Mouse (Mus musculus) mature B cell (primary cell): ENCODE data around the gene Selenon.
"Not testable (repeated sequence)": the region's sequence is repeated elsewhere in the genome, so short reads cannot be mapped to it uniquely, and the experiment has no call there.

Experiments used
- in situ Hi-C: fragments of 300-500 bp; cut with MboI; formaldehyde crosslinking; loops from 2 replicates; pipeline ENCODE4 v1.14.3; 2019

Gene Selenon

GRCm38 (mm10) chr4:134510396-134510795 is 41.6 kb downstream of the Selenon start:
- in situ Hi-C loops = no loop called here

- in situ Hi-C loops = no loop called here
Measured at GRCm38 (mm10) chr4:134506713-134507112, 45.3 kb downstream of the Selenon start.

GRCm38 (mm10) chr4:134505966-134506594 is 45.9 kb downstream of the Selenon start:
- in situ Hi-C loops = no loop called here

GRCm38 (mm10) chr4:134505303-134505789 is 46.6 kb downstream of the Selenon start:
- in situ Hi-C loops = no loop called here

GRCm38 (mm10) chr4:134503686-134504357 is 48.1 kb downstream of the Selenon start:
- in situ Hi-C loops = no loop called here

- in situ Hi-C loops = no loop called here
Measured at GRCm38 (mm10) chr4:134501095-134501494, 50.9 kb downstream of the Selenon start.

- in situ Hi-C loops = not testable (repeated sequence)
Measured at GRCm38 (mm10) chr4:134498983-134499382, 53.0 kb downstream of the Selenon start.

GRCm38 (mm10) chr4:134497986-134498731 is 53.8 kb downstream of the Selenon start:
- in situ Hi-C loops = no loop called here

- in situ Hi-C loops = no loop called here
Measured at GRCm38 (mm10) chr4:134497223-134497622, 54.7 kb downstream of the Selenon start.

- in situ Hi-C loops = no loop called here
Measured at GRCm38 (mm10) chr4:134496595-134497210, 55.3 kb downstream of the Selenon start, which contains the start of gene Paqr7. Paqr7 (plus strand) TSS chr4:134496697.

- in situ Hi-C loops = no loop called here
Measured at GRCm38 (mm10) chr4:134495546-134495923, 56.4 kb downstream of the Selenon start.

GRCm38 (mm10) chr4:134494780-134495545 is 57.0 kb downstream of the Selenon start:
- in situ Hi-C loops = no loop called here

- in situ Hi-C loops = not testable (repeated sequence)
Measured at GRCm38 (mm10) chr4:134494161-134494560, 57.8 kb downstream of the Selenon start.

- in situ Hi-C loops = no loop called here
Measured at GRCm38 (mm10) chr4:134491716-134492115, 60.2 kb downstream of the Selenon start.

GRCm38 (mm10) chr4:134489986-134490665 is 61.8 kb downstream of the Selenon start:
- in situ Hi-C loops = no loop called here

GRCm38 (mm10) chr4:134488211-134488610 is 63.8 kb downstream of the Selenon start:
- in situ Hi-C loops = no loop called here
